Mouse (Mus musculus): Measurements from ENCODE around the gene Clasp2.
"Not testable (repeated sequence)": the region's sequence is repeated elsewhere in the genome, so short reads cannot be mapped to it uniquely, and the experiment has no call there.

Gene Clasp2

DNA sequence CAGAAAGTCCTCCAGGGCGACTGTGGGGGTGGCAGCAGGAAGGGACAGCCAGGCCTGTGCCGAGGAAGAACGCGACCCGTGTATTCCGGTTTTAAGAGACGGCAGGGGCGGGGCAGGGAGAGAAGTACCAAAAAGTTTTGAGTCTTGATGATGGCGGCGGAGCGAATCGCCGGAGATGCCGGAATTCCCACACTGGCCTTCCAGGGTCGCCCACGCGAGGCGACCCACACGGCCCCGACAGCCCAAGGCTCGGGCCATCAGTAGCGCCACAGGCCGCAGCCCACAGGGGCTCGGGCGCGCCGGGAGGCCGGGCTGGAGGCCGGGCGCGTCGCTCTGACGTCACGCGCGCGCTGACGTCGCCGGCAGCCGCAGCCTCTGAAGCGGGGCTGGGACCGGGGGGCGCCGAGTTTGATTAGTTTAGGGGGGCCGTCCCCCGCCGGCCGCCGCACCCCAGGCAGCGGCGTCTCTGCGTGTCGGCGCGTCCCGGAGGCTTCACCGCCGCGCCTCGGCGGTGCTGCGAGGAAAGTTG lies at the start of gene Clasp2:
Gene Clasp2 (plus strand): TSS at position 366 of the 529 bp plus-strand sequence.
- in situ Hi-C loops (cut with MboI; ENCODE audit: low sequenced_read_pairs): no loop called here

DNA sequence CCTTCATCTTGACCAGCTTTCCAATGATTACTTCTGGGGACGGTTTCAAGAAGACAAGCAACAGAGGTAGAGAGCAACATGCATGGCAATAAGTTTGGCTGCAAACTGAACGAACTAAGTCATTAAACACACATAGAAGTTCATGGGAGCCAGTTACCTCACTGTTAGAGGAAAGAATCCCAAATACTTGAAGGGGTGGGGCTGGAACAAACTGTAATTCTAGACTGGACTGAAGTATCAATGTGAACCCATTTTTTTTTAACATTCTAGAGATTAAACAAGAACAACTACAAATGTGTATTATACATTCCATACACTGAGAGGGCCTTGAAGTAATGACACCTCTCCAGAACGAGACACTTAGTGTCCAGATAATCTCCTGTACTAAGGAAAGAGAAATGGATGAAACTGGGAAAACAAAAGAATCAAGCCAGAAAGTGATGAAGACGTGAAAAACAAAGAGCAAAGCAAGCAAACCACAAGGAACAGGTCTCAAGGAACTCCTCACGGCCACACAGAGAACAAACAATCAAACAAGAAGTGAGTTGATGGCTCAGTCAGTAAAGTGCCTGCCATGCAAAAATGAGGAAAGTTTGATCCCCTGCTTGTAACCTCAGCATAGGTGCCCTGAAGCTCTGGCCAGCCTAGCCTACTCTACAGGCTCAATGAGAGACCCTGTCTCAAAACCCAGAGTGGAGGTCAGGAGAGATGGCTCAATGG lies 39.7 kb upstream of the Clasp2 start:
- in situ Hi-C loops (cut with MboI; ENCODE audit: low sequenced_read_pairs): no loop called here

DNA sequence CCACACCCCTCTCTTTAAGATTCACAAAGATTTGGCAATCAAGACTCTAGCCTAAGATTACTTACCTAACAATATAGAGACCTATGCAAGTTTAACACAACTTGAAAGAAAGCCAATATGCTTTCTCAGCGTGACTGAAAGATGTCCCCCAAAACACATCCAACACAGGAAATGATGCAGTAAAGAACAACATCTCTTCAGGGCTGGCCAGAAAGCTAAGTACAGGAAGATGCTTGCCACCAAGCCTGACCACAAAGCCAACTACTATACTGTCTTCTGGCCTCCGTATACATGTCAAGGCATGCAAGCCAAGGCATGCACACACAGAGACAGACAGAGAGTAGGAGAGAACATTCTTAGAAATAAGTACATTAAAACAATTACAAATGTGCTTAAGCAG lies 35.2 kb upstream of the Clasp2 start:
- in situ Hi-C loops (cut with MboI; ENCODE audit: low sequenced_read_pairs): no loop called here

DNA sequence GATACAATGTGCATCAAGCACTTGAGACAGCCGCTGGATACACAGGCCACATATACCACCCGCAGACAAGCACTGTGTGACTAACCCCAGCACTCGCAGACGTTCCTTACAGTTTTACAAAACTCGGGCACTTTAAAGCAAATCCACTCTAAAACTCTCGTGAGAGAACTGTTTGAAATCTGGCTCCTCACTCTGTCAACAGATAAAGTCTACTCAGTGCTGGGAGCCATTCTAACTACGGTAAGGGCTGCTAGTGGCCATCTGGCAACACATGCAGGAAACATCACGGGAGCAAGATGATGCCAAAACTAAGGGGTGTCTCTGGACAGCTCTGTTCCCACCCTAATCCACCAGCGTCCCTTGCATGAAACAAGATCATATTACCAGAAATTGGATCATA lies 34.4 kb upstream of the Clasp2 start:
- in situ Hi-C loops (cut with MboI; ENCODE audit: low sequenced_read_pairs): no loop called here

DNA sequence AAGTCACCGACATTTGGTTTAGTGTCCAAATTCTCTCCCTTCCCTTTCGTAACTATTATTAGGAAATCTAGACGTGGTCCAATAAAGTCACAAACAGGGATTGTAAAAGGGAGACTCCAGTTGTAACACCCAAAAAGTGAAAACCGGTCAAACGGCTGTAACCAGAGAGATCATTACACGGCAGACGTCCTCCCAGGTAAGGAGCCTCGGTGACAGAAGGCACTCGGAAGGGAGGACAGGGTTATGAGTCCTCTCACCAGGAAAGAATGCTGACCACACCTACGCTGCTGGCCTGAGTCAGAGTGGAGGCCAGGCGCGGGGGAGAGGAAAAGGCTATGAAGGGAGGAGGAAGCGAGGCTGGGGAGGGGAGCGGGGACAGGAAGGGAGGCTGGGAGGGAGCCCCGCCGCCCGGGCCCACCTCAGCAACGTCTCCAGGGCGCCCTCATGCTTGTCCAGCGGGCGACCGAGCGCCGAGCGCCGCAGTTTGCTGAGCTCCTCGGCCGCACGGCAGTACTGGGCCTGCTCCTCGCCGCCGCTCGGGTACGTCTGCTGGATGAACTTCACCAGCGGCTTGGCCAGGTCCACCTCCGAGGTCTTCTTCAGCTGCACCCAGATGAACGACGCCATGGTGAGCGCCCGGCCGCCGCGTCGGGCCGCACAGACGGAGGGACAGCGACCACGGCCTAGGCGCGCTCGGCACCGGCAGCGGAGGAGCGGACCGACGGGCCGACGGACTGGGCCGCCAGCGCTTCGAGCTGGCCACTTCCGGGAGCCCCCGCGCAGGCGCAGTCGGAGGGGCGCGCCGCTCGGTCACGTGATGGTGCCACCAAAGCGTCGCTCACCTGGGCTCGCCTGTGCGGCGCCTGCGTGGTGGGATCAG lies 33.6 kb upstream of the Clasp2 start, which contains the start of gene Pdcd6ip:
Gene Pdcd6ip (minus strand): TSS at position 779 of the 880 bp plus-strand sequence.
- in situ Hi-C loops (cut with MboI; ENCODE audit: low sequenced_read_pairs): no loop called here

DNA sequence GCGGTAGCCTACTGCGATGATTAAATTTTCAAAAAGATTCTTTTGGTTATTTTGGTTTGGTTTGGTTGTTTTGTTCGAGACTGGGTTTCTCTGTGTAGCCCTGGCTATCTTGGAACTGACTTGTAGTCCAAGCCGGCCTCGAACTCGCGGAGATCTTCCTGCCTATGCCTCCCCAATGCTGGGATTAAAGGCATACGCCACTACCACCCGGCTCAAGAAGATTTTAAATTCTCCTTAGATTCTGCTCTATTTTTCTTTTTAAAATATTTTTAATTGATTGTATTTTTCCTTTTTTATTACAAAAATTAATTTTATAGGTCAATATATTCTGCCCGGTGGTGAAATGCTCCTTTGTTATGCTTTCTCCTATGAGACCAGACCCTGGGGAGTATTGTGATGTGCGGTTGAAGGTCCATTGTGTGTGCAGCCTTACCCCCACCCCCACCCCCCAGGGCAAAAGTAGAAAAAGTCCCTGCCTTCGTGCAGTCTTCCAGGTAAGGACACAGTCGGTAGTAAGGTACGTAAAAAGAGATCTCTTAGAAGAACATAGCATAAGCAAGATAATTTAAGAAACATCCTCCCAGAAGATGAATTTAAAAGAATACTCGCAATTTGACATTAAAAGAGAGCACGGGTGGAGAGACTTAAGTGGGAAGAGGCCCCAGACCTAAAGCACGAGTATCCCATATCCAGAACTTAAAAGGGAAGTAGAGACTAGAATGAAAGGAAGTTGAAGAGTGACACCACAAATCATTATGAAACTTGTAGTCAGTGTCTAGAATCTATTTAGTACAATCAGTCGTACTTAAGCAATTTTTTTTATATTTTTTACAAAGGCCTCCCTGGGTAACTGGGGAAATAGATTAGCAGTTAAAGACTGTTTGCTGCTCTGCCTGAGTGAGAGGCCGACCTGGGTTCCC lies 32.7 kb upstream of the Clasp2 start:
- in situ Hi-C loops (cut with MboI; ENCODE audit: low sequenced_read_pairs): no loop called here

DNA sequence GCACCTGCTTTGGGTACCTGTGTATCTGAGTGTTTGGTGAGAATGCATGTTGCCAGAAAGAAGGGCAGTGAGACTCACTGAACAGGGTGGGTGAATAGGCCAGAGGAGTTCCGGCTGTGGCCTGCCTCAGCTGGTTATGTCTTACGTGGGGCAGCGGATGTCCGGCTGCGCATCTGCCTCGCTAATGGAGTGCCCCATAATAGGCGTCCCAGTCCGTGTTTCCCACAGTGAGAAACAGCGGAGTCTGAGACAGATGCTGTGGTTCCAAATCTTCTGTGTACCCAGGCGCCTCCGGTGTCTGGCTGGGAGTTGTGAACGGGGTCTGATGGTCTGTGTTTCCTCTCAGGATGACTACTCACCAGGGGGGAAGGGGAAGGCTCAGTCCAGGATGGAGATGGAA lies 30.4 kb upstream of the Clasp2 start:
- in situ Hi-C loops (cut with MboI; ENCODE audit: low sequenced_read_pairs): no loop called here

DNA sequence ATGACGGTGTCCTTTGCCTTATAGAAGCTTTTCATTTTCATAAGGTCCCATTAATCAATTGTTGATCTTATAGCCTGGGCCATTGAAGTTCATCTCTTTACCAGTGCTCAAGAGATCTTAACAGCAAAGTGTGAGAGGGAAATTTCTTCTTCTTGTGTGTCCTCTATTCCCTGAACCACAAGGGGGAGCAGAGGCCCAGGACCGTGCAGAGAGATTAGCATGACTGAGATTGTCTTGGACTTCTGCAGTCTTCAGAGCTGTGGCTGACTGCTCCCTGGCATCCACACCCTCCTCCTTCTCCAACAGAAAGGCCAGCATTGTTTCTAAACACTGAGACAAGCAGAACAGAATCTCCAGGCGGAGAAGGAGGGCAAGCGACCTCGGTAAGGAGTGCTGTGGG lies 22.2 kb upstream of the Clasp2 start:
- in situ Hi-C loops (cut with MboI; ENCODE audit: low sequenced_read_pairs): no loop called here

DNA sequence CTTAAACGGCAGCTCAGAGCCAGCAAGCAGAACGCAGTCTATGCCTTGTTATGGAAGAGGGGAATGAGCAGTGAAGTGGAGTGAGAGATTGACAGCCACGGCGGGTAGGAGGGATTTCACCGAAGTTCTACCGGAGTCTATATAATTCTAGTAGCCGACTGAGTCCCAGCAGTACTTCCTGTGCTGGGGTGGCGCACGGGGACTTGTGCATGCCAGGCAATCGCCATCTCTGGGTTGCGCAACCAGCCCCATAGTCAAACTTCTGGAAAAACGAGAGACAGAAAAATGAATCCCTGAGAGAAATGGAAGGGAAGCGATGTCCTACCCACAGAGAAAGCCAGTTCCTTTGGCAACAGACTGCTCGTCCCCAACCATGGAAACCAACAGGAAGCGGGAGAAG lies 16.6 kb upstream of the Clasp2 start:
- in situ Hi-C loops (cut with MboI; ENCODE audit: low sequenced_read_pairs): no loop called here

DNA sequence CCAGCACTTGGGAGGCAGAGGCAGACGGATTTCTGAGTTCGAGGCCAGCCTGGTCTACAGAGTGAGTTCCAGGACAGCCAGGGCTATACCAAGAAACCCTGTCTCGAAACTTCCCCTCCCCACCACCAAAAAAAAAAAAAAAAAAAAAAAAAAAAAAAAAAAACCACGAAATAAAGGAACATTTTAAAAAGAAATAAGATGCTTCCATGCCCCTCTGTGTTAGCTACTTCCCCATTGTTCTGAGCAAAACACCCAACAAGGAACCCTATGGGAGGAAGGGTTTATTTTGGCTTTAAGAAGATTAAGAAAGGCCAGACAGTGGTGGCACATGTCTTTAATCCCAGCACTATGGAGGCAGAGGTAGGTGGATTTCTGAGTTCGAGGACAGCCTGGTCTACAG lies 15.7 kb upstream of the Clasp2 start:
- in situ Hi-C loops (cut with MboI; ENCODE audit: low sequenced_read_pairs): not testable (repeated sequence)

DNA sequence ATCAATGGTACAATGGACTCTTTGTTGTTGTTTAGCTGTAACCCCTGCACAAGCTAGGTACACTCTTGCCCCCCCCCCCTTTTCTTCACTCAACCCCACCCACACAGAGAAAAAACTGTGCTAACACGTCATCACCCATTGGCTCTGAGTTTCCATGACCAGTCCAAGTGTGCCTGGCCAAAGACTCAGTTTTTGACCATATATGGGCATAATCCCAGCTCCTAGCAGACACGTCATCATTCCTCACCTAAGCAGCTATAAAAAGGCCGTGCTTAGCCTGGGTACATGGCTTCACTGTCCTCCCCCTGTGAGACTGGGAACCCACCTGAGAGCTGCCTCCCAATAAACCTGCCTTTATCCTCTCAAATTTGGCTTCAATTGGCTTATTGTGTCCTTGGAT lies 15.1 kb upstream of the Clasp2 start:
- in situ Hi-C loops (cut with MboI; ENCODE audit: low sequenced_read_pairs): no loop called here

DNA sequence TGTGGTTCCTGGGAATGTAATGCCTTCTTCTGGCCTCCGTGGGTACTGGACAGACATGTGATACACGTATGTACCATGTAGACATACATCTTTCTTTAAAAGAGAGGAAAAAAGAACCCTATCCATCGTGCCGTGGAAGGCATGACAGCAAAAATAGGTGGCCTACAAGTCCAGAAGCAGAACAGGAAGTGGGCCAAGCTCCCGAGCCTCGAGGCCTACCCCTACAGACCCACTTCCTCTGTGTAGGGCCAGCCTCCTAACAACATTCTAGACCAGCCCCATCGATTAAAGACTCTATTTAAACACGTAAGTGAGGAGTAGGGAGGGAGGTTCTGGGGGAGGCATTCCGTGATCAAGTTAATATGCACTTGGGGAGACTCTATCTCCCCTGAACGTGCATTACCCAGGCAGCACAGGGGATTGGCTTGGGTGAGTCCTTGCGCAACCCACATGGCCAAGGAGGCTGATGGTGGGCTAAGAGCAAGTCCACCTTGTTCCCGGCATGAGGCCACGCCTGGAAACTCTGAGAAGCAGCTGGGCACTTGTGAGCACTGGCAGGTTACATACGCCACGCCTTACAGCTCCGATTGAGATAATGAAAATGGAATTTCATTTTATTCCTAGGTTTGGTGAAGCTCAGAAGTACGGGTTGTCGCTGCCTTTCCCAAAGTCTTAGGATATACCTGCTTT lies 14.1 kb upstream of the Clasp2 start:
- in situ Hi-C loops (cut with MboI; ENCODE audit: low sequenced_read_pairs): no loop called here

DNA sequence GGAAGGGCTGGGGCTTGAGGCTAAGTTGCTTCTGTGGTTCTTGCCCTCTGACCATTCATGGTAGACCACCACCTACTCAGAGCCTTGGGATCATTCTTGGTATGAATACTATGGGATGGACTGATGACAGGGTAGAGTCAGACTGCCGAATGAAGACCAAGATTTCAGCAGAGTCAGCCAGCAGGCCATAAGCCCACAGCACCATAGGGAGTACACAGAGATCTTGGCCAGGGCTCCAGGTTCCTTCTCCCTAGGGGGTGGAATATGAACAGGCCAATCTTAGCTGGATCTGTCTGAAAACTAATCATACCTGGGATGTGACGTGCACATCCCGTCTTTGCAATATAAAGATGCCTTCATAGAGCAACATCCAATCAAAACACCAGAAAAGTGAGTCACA lies 9.7 kb upstream of the Clasp2 start:
- in situ Hi-C loops (cut with MboI; ENCODE audit: low sequenced_read_pairs): no loop called here

DNA sequence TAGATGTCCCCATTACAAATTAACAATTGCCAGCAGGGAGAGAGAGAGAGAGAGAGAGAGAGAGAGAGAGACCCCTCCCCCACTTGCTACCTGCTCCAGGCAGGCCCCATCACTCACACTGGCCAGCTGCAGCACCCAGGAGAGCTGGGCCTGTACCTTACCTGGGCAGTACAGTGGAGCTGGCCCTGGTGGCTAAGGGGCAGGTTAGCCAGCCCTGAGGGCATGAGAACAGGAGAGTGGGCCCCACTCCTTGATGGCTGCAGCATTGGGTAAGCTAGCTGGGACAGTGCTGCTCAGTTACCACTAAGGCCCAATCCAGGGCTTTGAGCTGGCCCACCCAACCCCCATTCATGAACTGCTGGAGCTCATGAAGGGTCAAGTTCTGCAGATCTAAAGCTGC lies 5.4 kb upstream of the Clasp2 start:
- in situ Hi-C loops (cut with MboI; ENCODE audit: low sequenced_read_pairs): no loop called here

DNA sequence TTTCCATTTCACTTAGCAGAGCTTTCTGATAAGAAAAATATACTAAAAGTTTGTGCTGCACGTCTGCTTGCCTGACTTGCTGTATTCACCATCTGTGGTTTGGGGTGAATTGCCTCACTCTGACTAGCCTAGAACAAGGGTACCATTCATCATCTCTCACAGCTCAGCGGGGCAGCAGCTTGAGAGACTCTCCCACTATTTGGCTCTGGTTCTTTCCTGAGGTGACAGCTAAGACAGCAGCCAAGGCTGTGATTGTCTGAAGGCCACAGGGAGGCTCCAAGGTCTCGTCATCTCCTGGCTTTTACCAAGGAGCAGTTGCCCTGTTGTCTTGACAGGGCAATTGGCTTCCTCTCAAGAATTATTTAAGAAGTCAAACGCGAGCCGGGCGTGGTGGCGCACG lies 3.3 kb upstream of the Clasp2 start:
- in situ Hi-C loops (cut with MboI; ENCODE audit: low sequenced_read_pairs): no loop called here

DNA sequence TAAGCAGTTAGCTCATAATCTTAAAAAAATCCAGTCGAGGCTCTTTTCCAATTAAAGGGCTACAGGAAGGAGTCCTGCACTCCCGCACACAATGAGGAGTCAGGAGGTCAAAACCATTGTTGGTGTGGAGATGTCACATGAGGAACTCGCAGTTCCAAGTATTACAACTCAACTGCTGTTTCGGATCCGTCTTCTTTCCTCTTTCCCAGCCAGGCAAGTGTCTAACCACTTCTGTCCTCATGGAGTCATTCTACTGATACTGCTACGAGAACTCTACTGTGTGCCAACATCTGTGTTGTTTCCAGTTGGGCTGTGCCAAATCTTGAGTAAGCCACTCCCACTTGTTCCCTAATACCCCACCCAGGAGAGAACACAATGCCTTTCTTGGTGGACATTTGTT lies 2.3 kb upstream of the Clasp2 start:
- in situ Hi-C loops (cut with MboI; ENCODE audit: low sequenced_read_pairs): no loop called here

DNA sequence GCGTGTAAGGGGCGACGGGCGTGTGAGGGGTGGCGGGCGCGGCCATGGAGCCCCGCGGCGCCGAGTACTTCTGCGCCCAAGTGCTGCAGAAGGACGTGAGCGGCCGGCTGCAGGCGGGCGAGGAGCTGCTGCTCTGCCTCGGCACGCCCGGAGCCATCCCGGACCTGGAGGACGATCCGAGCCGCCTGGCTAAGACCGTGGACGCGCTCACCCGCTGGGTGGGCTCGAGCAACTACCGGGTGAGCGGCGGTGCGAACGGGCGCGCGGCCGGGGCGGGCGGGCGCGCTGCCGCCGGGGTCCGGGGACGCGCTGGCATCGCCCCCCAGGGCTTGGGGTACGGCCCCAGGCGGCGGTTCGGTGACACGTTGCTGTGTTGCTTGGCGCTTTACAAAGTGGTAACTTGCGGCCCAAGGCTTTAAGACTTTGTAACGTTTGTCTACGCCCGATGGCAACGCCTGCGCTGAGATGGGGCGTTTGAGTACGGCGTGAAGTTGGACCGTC lies 414 bp downstream of the Clasp2 start:
- in situ Hi-C loops (cut with MboI; ENCODE audit: low sequenced_read_pairs): no loop called here

DNA sequence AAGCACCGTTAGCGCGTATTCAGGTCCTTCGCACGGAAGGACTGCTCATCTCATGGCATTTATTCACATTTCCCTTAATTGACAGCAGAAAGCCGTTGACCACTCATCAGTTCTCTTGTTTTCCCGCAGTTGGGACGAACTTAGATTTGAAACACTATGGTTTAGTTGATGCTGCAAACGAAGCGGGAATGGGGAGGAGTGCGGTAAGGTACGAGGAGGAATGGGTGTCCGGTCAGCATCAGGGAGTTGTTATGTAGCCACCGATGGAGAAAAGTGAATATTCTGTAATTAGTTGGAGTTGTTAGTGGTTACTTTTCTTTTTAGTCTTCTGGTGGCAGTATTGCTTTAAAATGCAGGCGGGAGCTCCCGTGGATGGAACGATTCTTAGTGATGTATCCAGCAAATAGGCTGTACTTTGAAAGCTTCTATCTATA lies 1.1 kb downstream of the Clasp2 start:
- in situ Hi-C loops (cut with MboI; ENCODE audit: low sequenced_read_pairs): no loop called here

DNA sequence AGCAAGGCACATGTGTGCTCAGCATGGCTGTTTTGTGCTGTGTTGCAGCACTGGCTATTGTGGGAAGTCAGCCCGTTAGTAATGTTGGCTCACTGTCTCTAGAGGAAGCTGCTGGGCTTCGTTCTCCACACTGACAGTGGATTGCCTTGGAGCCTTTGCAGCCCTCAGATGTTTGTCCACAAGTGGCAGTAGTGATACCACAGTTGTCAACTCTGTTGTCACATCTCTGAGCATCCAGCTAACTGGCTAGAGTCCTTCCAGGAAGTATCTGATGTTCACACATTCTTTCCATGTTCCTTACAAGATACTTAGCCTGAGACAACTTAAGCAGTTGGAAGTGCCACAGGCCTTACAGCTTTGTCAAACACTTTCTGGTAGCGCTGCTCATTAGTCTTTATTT lies 2.0 kb downstream of the Clasp2 start:
- in situ Hi-C loops (cut with MboI; ENCODE audit: low sequenced_read_pairs): no loop called here

DNA sequence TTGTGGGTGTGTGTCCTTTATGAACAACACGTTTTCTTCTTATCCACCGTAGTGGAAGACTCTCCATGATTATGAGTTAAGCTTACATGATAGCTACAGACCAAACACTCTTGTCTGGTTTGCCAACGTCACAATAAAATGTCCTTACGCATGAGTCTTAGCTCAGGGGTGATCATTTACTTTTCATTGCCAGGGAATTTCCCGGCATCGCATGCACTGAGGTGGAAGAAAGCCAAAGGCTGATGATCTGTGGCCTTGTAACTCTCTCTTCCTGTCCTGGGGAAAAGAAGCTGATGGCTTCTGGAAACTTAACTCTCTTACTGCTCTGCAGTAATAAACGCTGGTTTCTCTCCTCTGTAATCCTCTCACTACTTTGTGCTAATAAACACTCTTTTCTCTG lies 8.1 kb downstream of the Clasp2 start:
- in situ Hi-C loops (cut with MboI; ENCODE audit: low sequenced_read_pairs): no loop called here
